Mouse (Mus musculus) kidney, adult 2 months (tissue): ENCODE data around the gene Mfap5.

ENCODE experiments used
- CTCF ChIP-seq: fragments of 200-500 bp; conservative IDR thresholded peaks from 2 replicates; pipeline ENCODE4 v1.5.1; 2011; ENCODE audit warnings: low read depth, mild to moderate bottlenecking, control low read depth, low read length, moderate library complexity, mixed read lengths; ENCODE audit not compliant: insufficient read depth, insufficient read length
- POLR2A ChIP-seq: fragments of 200-500 bp; IDR thresholded peaks from one replicate; pipeline ENCODE4 v1.6.1; 2011; ENCODE audit warnings: low read depth, low read length, control low read depth

GRCm38 (mm10) chr6:122512914-122513878, 7.6 kb downstream of the Mfap5 start:
- TF ChIP-seq POLR2A (no peak), CTCF (no peak)
